Mouse (Mus musculus): Measurements from ENCODE around the gene Mdc1. TPM values are rescaled to one million over a fixed set of nuclear protein-coding genes. Genes with fewer than 3 reads are reported as not detected.

Gene Mdc1
- total RNA-seq, 2 experiments from 2014 or later: 14.6 to 17.8 TPM

GRCm38 (mm10) chr17:35824402-35824801, 16.9 kb upstream of the Mdc1 start:
- H3K27ac ChIP-seq: no peak overlapping the region
- no peak overlapping the region for H3K4me3 ChIP-seq
- no peak for DNase-seq (ENCODE audit: extremely low spot score in 1 of 2, low spot score in 2 of 2)
- intact Hi-C loops (cut with DNase I): no loop called here
- peak; percentile 14 for TF ChIP-seq CTCF (IDR thresholded peaks at IDR 0.05)

GRCm38 (mm10) chr17:35825109-35825850, 16.0 kb upstream of the Mdc1 start:
- Histone ChIP-seq H3K27ac (no peak overlapping the region), H3K4me3 (no peak overlapping the region)
- TF ChIP-seq CTCF (IDR thresholded peaks at IDR 0.05): no peak
- intact Hi-C loops (cut with DNase I): no loop called here
- no peak for DNase-seq (ENCODE audit: extremely low spot score in 1 of 2, low spot score in 2 of 2)

- peak; percentile 88 for TF ChIP-seq CTCF (IDR thresholded peaks at IDR 0.05)
- Histone ChIP-seq H3K27ac (no peak overlapping the region), H3K4me3 (no peak overlapping the region)
- intact Hi-C loops (cut with DNase I): loop anchor here (1.0 kb wide), 1 partner anchor 44 kb away; no protein-coding TSS in a partner anchor
- DNase-seq (ENCODE audit: extremely low spot score in 1 of 2, low spot score in 2 of 2): peak; percentile 83 to 84
These were observed 11.6 kb upstream of the Mdc1 start for GRCm38 (mm10) chr17:35829737-35830136.

GRCm38 (mm10) chr17:35832400-35833238, 8.7 kb upstream of the Mdc1 start:
- TF ChIP-seq CTCF (IDR thresholded peaks at IDR 0.05): no peak
- intact Hi-C loops (cut with DNase I): no loop called here

GRCm38 (mm10) chr17:35833239-35833751, 8.0 kb upstream of the Mdc1 start:
- TF ChIP-seq CTCF (IDR thresholded peaks at IDR 0.05): no peak
- Histone ChIP-seq H3K4me3 (no peak overlapping the region), H3K27ac (no peak overlapping the region)
- DNase-seq (ENCODE audit: extremely low spot score in 1 of 2, low spot score in 2 of 2): no peak
- intact Hi-C loops (cut with DNase I): no loop called here

More at GRCm38 (mm10) chr17:35832400-35833238, 8.7 kb upstream of the Mdc1 start:
- DNase-seq (ENCODE audit: extremely low spot score in 1 of 2, low spot score in 2 of 2): no peak
- Histone ChIP-seq H3K4me3 (no peak overlapping the region), H3K27ac (no peak overlapping the region)

- H3K27ac ChIP-seq: no peak overlapping the region
- H3K4me3 ChIP-seq: no peak overlapping the region
These were observed 7.4 kb upstream of the Mdc1 start for GRCm38 (mm10) chr17:35833894-35834293.

GRCm38 (mm10) chr17:35834696-35835422, 6.5 kb upstream of the Mdc1 start:
- intact Hi-C loops (cut with DNase I): loop anchor here (5.0 kb wide), 1 partner anchor 82 kb away; the partner anchor contains the start of genes Mrps18b and Ppp1r10
- Histone ChIP-seq H3K4me3 (peak overlapping the region; percentile 16; the same call in 1 of the 2 replicates), H3K27ac (peak overlapping the region; percentile 2; the same call in 1 of the 2 replicates)
- TF ChIP-seq CTCF (IDR thresholded peaks at IDR 0.05): peak; percentile 15
- peak in 1 of 2 experiments; percentile 45 for DNase-seq (ENCODE audit: extremely low spot score in 1 of 2, low spot score in 2 of 2)

More at GRCm38 (mm10) chr17:35833894-35834293, 7.4 kb upstream of the Mdc1 start:
- no peak for TF ChIP-seq CTCF (IDR thresholded peaks at IDR 0.05)
- DNase-seq (ENCODE audit: extremely low spot score in 1 of 2, low spot score in 2 of 2): no peak
- intact Hi-C loops (cut with DNase I): no loop called here

GRCm38 (mm10) chr17:35835424-35836140, 5.7 kb upstream of the Mdc1 start:
- Histone ChIP-seq H3K4me3 (no peak overlapping the region; the same call in 1 of the 2 replicates), H3K27ac (peak overlapping the region; percentile 2; the same call in 1 of the 2 replicates)
- intact Hi-C loops (cut with DNase I): loop anchor here (2.0 to 5.0 kb wide), 2 partner anchors 39 to 82 kb away; partner anchors contain the start of genes Mrps18b and Ppp1r10
- no peak for TF ChIP-seq CTCF (IDR thresholded peaks at IDR 0.05)
- peak in 1 of 2 experiments; percentile 36 for DNase-seq (ENCODE audit: extremely low spot score in 1 of 2, low spot score in 2 of 2)

GRCm38 (mm10) chr17:35836178-35836965, 4.9 kb upstream of the Mdc1 start:
- intact Hi-C loops (cut with DNase I): loop anchor here (2.0 to 5.0 kb wide), 2 partner anchors 38 to 81 kb away; partner anchors contain the start of genes Mrps18b and Ppp1r10
- TF ChIP-seq CTCF (IDR thresholded peaks at IDR 0.05): peak; percentile 89
- H3K4me3 ChIP-seq: peak overlapping the region; percentile 64
- H3K27ac ChIP-seq: peak overlapping the region; percentile 89
- peak; percentile 86 to 90 for DNase-seq (ENCODE audit: extremely low spot score in 1 of 2, low spot score in 2 of 2)
